Mouse (Mus musculus) intestine, postnatal 0 days (tissue): ENCODE data around the gene Cfap65. TPM values are rescaled to one million over a fixed set of nuclear protein-coding genes. Genes with fewer than 3 reads are reported as not detected.

Source experiments
- ATAC-seq: fragments of 200-750 bp; cut with Nextera tagmentation; 2 replicates; pipeline ENCODE4 v1.8.0; 2017; ENCODE audit warnings: mild to moderate bottlenecking, moderate TSS enrichment, moderate library complexity
- H3K27ac ChIP-seq: fragments of 300-500 bp; sonication (generic); 2 replicates; pipeline ENCODE4 v1.5.1; 2014; ENCODE audit warnings: mild to moderate bottlenecking, low read depth, low read length, moderate library complexity
- H3K27me3 ChIP-seq: fragments of 300-500 bp; sonication (generic); replicated peaks from 2 replicates; pipeline ENCODE4 v1.6.1; 2014; ENCODE audit warnings: low read length, mixed read lengths; ENCODE audit not compliant: control insufficient read depth, insufficient read depth
- H3K36me3 ChIP-seq: fragments of 300-500 bp; sonication (generic); 2 replicates; pipeline ENCODE4 v1.6.1; 2014; ENCODE audit warnings: mild to moderate bottlenecking, moderate library complexity; ENCODE audit not compliant: control insufficient read depth, insufficient read depth
- H3K4me1 ChIP-seq: fragments of 300-500 bp; sonication (generic); replicated peaks from 2 replicates; pipeline ENCODE4 v1.6.1; 2014; ENCODE audit warnings: antibody characterized with exemption, low read length, mixed read lengths; ENCODE audit not compliant: control insufficient read depth, insufficient read depth
- H3K4me2 ChIP-seq: fragments of 300-500 bp; sonication (generic); replicated peaks from 2 replicates; pipeline ENCODE4 v1.6.1; 2014; ENCODE audit warnings: low read depth, mild to moderate bottlenecking, moderate library complexity
- H3K4me3 ChIP-seq: fragments of 300-500 bp; sonication (generic); 2 replicates; pipeline ENCODE4 v1.5.1; 2014; ENCODE audit warnings: low read depth, low read length
- H3K9ac ChIP-seq: fragments of 300-500 bp; sonication (generic); 2 replicates; pipeline ENCODE4 v1.6.1; 2014; ENCODE audit warnings: mild to moderate bottlenecking, low read depth, low read length
- H3K9me3 ChIP-seq: fragments of 300-500 bp; sonication (generic); 2 replicates; pipeline ENCODE4 v1.6.1; 2016; ENCODE audit warnings: mixed run types; ENCODE audit not compliant: control insufficient read depth
- CTCF ChIP-seq: sonication (generic); IDR thresholded peaks from 2 replicates; pipeline ENCODE4 v1.5.1; 2016; ENCODE audit warnings: low read depth, mild to moderate bottlenecking, control low read depth, antibody characterized with exemption, moderate library complexity
- WGBS: fragments of 180-500 bp; shearing (Covaris S2); extraction: QIAGEN DNeasy Blood & Tissue Kit; methylation state at CpG from one replicate; pipeline ENCODE4 v1.1.7; 2014; 5-methylcytosine and 5-hydroxymethylcytosine counted together
- microRNA counts: library from miRNA; unstranded; fragments of <30 nt; microRNA quantifications from one replicate; lab custom pipeline; 2016
- microRNA-seq: library from miRNA; unstranded; fragments of <30 nt; microRNA quantifications from one replicate; pipeline ENCODE4, GENCODE M21; 2016
- polyA plus RNA-seq: library from polyadenylated mRNA; unstranded; fragments of >200 nt; fragmentation: Nextera tagmentation; extraction: Ambion mirVana; gene quantifications from 2 replicates; pipeline ENCODE4 v1.2.1, GENCODE M21; 2015

Gene Cfap65
- polyA plus RNA-seq, 1 experiment from 2014 or later, result 0.03 TPM

- Histone ChIP-seq H3K9me3 (no peaks in the 10 kb centered on the region), H3K27me3 (peaks cover 73% of the 10 kb centered on the region), H3K9ac (no peak overlapping the region), H3K4me2 (no peak overlapping the region), H3K36me3 (no peaks in the 10 kb centered on the region), H3K4me1 (0 out of 2 replicates have a peak, but pooled peaks cover 7% of the 10 kb centered on the region), H3K27ac (no peak overlapping the region), H3K4me3 (no peak overlapping the region)
- no peak for ATAC-seq
- WGBS, result 5% methylated on average over 20 of the region's 20 CpGs
- TF ChIP-seq CTCF, result no peak
Measured at GRCm38 (mm10) chr1:74857201-74857600, 78.2 kb downstream of the Cfap65 start.

- Histone ChIP-seq H3K9ac (no peak overlapping the region), H3K4me2 (no peak overlapping the region), H3K36me3 (no peaks in the 10 kb centered on the region), H3K4me3 (no peak overlapping the region), H3K27ac (no peak overlapping the region), H3K9me3 (no peaks in the 10 kb centered on the region), H3K27me3 (peaks cover 77% of the 10 kb centered on the region), H3K4me1 (0 out of 2 replicates have a peak, but pooled peaks cover 7% of the 10 kb centered on the region)
- ATAC-seq, result no peak
- TF ChIP-seq CTCF, result no peak
- under 1% methylated on average over 7 of the region's 7 CpGs for WGBS
Measured at GRCm38 (mm10) chr1:74856791-74857190, 78.6 kb downstream of the Cfap65 start.

GRCm38 (mm10) chr1:74856439-74856720 lies 79.0 kb downstream of the Cfap65 start:
- Histone ChIP-seq H3K9ac (no peak overlapping the region), H3K27ac (no peak overlapping the region), H3K4me2 (peak overlapping the region; percentile 95; the same call in 1 of the 2 replicates), H3K4me3 (peak overlapping the region; percentile 57; the same call in 1 of the 2 replicates), H3K36me3 (no peaks in the 10 kb centered on the region), H3K27me3 (peaks cover 81% of the 10 kb centered on the region), H3K9me3 (no peaks in the 10 kb centered on the region), H3K4me1 (0 out of 2 replicates have a peak, but pooled peaks cover 7% of the 10 kb centered on the region)
- ATAC-seq, result no peak
- TF ChIP-seq CTCF, result no peak
- WGBS, result 4% methylated on average over 11 of the region's 11 CpGs

- under 1% methylated on average over 73 of the region's 74 CpGs for WGBS
- Histone ChIP-seq H3K4me2 (peak overlapping the region; percentile 95), H3K4me3 (peak overlapping the region; percentile 57), H3K36me3 (no peaks in the 10 kb centered on the region), H3K9ac (no peak overlapping the region), H3K27me3 (peaks cover 86% of the 10 kb centered on the region), H3K4me1 (0 out of 2 replicates have a peak, but pooled peaks cover 7% of the 10 kb centered on the region), H3K9me3 (no peaks in the 10 kb centered on the region), H3K27ac (no peak overlapping the region)
- no peak for ATAC-seq
- TF ChIP-seq CTCF, result no peak
Measured at GRCm38 (mm10) chr1:74855651-74856438, 79.6 kb downstream of the Cfap65 start.

- Histone ChIP-seq H3K36me3 (no peaks in the 10 kb centered on the region), H3K4me3 (peak overlapping the region; percentile 57), H3K4me1 (0 out of 2 replicates have a peak, but pooled peaks cover 7% of the 10 kb centered on the region), H3K27ac (no peak overlapping the region), H3K9me3 (no peaks in the 10 kb centered on the region), H3K27me3 (peaks cover 92% of the 10 kb centered on the region), H3K9ac (0 out of 2 replicates have a peak overlapping the region, but pooled peaks have one; percentile 22), H3K4me2 (peak overlapping the region; percentile 95)
- WGBS, result under 1% methylated on average over 40 of the region's 48 CpGs
- peak; percentile 7; the same call in 1 of the 2 replicates for ATAC-seq
- no peak for TF ChIP-seq CTCF
Measured at GRCm38 (mm10) chr1:74855156-74855555, 80.2 kb downstream of the Cfap65 start.

GRCm38 (mm10) chr1:74854306-74855056 lies 80.9 kb downstream of the Cfap65 start, which contains the start of gene Cdk5r2:
TSS of gene Cdk5r2 (plus strand) at chr1:74854934.
- no peaks in the 10 kb centered on the region for H3K36me3 ChIP-seq
- peaks cover 96% of the 10 kb centered on the region for H3K27me3 ChIP-seq
- no peaks in the 10 kb centered on the region for H3K9me3 ChIP-seq
- 0 out of 2 replicates have a peak within 1 kb of the TSS, but pooled peaks have one; percentile 22 for H3K9ac ChIP-seq
- H3K4me3 ChIP-seq, result peak within 1 kb of the TSS; percentile 57
- no peak within 1 kb of the TSS for H3K27ac ChIP-seq
- TF ChIP-seq CTCF, result no peak
- 0 out of 2 replicates have a peak, but pooled peaks cover 7% of the 10 kb centered on the region for H3K4me1 ChIP-seq
- peak within 1 kb of the TSS; percentile 95 for H3K4me2 ChIP-seq
- ATAC-seq, result peak; percentile 78
- 3% methylated on average over 39 of the region's 39 CpGs for WGBS

MicroRNAs within 50 kb of the gene (microRNA counts, 519-probe panel; counts per million panel counts)
- microRNA mmu-miR-375 (lab: Ali Mortazavi, UCI), result 4,726 counts per million, percentile 79 among the panel's probes with 10 or more counts

Small RNA genes lying within 50 kb of the gene (microRNA-seq; reads per million reads assigned to microRNA genes)
- 14,293 reads per million, percentile 95 among the genes with 10 or more reads in this experiment for gene Mir375

Other genes starting within 250 kb of the Cfap65 start
- 4.6 and 6.3 TPM in 2 replicates for gene Cyp27a1, start 222.0 kb downstream of the Cfap65 start, polyA plus RNA-seq
- gene Prkag3, start 186.4 kb downstream of the Cfap65 start, polyA plus RNA-seq, result 0.08 and 0.09 TPM in 2 replicates
- gene Wnt6, start 163.7 kb downstream of the Cfap65 start, polyA plus RNA-seq, result 0.33 and 0.66 TPM in 2 replicates
- not detected in 2 replicates for gene Wnt10a, start 144.1 kb downstream of the Cfap65 start, polyA plus RNA-seq
- 0.13 and 0.29 TPM in 2 replicates for gene Cdk5r2, start 80.7 kb downstream of the Cfap65 start, polyA plus RNA-seq
- 0.59 and 1.3 TPM in 2 replicates for gene Fev, start 50.2 kb downstream of the Cfap65 start, polyA plus RNA-seq
- 0.71 and 1.2 TPM in 2 replicates for gene Cryba2, start 42.5 kb downstream of the Cfap65 start, polyA plus RNA-seq
- gene Ihh, start 16.1 kb upstream of the Cfap65 start, polyA plus RNA-seq, result 24.9 and 25.3 TPM in 2 replicates
- gene Nhej1, start 189.6 kb upstream of the Cfap65 start, polyA plus RNA-seq, result 5.0 TPM in 2 replicates
- gene Slc23a3, start 198.3 kb upstream of the Cfap65 start, polyA plus RNA-seq, result 2.5 and 3.2 TPM in 2 replicates
- 45.6 and 45.9 TPM in 2 replicates for gene Cnppd1, start 207.1 kb upstream of the Cfap65 start, polyA plus RNA-seq
- 48.4 and 49.0 TPM in 2 replicates for gene Retreg2, start 207.2 kb upstream of the Cfap65 start, polyA plus RNA-seq
- gene Zfand2b, start 233.0 kb upstream of the Cfap65 start, polyA plus RNA-seq, result 47.5 and 51.2 TPM in 2 replicates
- gene Abcb6, start 244.8 kb upstream of the Cfap65 start, polyA plus RNA-seq, result 13.9 and 17.1 TPM in 2 replicates